Mouse (Mus musculus) adrenal gland, adult 18-20 months (tissue): ENCODE measurements around the gene Kmt2d. TPM values are rescaled to one million over a fixed set of nuclear protein-coding genes. Genes with fewer than 3 reads are reported as not detected.
"Not testable (repeated sequence)": the region's sequence is repeated elsewhere in the genome, so short reads cannot be mapped to it uniquely, and the experiment has no call there.

Source experiments
- DNase-seq, 2 experiments: peaks; one replicate each; pipeline ENCODE4 v3.0.0; 2021 to 2022; ENCODE audit warnings: low spot score in 2 of 2
- long read RNA-seq, 2 experiments: library from polyadenylated mRNA; stranded (forward); transcript quantifications; one replicate each; pipeline ENCODE4 v2.0.0; 2021
- total RNA-seq, 2 experiments: library from RNA; stranded (reverse); gene quantifications; 1 replicate in 1 of 2; 2 replicates in 1 of 2; pipeline ENCODE4 v1.2.3; 2021

Gene Kmt2d
- total RNA-seq, result 10 to 100 TPM; 54.6 to 59.5 TPM
- long read RNA-seq, experiment 1, partial matches to known transcripts, result 0 of 2 reads
- long read RNA-seq, experiment 1, other reads (novel, unspliced or antisense), result 2 of 2 reads
- long read RNA-seq, experiment 2, partial matches to known transcripts, result 1 of 4 reads
- long read RNA-seq, experiment 2, other reads (novel, unspliced or antisense), result 3 of 4 reads

DNA sequence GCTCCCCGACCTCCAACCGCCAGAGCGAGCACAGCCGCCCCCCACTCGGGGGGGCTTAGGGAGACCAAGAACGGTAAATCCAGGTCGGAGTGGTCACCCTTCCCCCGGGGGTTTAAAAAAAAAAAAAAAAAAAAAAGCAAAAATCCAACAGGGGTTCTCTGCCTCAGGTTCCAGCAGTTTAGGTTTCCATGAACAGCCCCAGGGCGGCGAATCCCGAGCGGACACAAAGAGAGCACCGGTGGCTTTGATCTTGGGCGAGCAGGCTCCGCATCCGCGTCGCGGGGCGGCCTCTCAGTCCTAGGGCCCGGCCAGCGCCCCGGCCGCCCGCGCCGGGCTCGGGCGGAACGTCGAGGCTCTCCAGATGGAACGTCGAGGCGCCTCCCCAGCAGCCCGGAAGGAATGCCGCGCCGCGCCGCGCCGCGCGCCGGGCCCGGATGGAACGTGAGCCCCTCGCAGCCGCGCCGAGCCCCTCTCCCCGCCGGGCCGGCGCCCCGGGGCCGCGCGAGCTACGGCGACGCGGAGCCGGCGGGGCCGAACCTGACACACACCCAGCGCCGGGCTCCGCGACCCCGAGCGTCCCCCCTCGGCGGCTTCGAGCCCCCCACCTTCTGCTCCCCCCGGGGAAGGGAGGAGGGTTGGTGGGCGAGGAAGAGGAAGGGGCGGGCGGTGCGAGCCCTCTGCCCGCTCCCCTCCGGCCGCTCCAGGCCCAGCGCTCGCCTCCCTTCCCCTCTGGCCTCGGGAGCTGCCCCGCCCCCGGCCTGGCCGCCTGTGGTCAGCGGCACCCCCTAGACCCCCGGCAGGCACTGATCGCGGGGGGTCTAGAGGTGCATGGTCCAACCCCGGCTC lies at the start of gene Kmt2d:
Kmt2d (minus strand) TSS at position 135 of the 846 bp plus-strand sequence.
- peak in 1 of 2 experiments; percentile 51 for DNase-seq

- DNase-seq, result not testable (repeated sequence)
These were observed 47.5 kb upstream of the Kmt2d start for GRCm38 (mm10) chr15:98918499-98918895.

DNA sequence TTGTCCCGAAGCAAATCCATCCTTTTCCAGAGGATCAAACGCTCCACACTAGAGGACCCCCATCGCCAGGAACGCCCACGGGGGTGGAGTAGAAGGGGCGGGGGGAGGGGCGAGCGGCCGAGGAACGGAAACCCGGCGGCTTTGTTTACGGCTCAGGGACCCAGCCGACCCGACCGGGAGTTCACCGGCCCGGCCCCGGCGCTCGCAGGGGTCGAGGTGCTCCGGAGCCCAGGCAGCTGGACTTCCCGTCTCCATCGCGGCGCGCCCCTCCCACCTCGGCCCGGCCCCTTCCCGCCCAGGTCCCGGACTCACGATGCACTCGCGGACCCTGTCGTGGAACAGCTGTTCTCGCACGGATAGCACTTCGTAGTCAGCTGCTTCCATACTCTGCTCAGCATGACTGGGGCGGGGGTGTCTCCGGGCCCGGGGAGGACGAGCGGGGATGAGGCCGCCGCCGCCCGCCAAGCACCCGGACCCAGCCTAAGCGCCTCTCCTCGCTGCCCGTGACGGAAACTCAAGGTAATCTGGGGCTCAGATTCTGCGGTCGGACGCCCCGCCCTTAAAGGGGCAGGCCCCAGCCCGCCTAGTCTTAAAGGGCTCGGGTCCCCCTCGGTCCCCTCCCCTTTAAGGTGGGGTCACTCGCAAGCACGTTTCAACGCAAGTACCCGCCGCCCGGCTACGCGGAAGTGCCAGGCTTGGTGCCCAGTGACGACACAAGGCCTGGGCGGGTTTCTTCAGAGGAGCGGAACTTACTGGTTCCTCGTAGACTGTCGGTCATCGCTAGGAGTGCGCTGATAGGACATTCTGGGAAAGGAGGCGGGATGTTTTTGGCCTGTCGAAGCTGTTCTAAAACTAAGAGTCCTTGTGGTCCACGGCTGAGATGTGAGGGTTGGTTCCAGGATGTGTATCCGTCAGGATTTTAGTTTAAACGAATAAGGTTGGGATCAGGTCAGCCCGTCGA lies 46.8 kb upstream of the Kmt2d start, which contains the start of gene Lmbr1l:
Lmbr1l (minus strand) TSS at position 694 of the 961 bp plus-strand sequence.
- peak; percentile 92 to 93 for DNase-seq

GRCm38 (mm10) chr15:98917091-98917490 lies 46.1 kb upstream of the Kmt2d start:
- DNase-seq, result peak in 1 of 2 experiments; percentile 21

GRCm38 (mm10) chr15:98916016-98916415 lies 45.0 kb upstream of the Kmt2d start:
- DNase-seq, result no peak

GRCm38 (mm10) chr15:98914903-98915302 lies 43.9 kb upstream of the Kmt2d start:
- DNase-seq, result no peak

DNA sequence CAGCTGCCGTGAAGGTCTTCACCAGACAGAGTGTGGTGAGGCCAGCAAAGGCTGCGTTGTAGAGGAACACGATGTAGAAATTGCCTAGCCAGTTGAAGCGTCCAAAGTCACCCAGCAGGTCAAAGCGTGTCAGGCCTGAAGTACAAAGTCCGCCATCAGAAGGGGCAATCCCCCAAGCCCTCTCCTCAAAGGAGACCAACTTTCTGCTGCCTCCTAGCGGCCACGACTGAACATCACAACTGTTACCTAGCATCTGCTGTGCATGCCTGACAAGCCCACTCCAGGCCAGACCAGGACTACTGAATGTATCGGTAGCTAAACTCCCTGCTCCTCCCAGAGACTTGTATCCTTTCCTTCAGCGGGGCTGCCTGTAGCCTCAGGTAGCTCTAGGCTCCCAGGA lies 33.7 kb upstream of the Kmt2d start:
- DNase-seq, result no peak

GRCm38 (mm10) chr15:98902600-98902999 lies 31.6 kb upstream of the Kmt2d start:
- DNase-seq, result no peak

DNA sequence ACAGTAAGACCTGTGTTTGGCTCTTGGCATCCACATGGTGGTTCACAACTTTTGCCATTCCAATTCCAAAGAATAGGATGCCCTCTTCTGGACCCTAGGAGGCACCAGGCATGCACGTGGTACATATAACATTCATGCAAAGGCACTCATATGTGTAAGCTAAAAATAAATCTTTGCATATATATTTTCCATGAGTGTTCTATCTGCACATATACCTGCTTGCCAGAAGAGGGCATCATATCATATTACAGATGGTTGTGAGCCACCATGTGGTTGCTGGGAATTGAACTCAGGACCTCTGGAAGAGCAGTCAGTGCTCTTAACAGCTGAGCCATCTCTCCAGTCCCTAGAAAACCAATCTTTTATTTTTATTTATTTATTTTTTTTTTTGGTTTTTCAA lies 30.5 kb upstream of the Kmt2d start:
- DNase-seq, result no peak

DNA sequence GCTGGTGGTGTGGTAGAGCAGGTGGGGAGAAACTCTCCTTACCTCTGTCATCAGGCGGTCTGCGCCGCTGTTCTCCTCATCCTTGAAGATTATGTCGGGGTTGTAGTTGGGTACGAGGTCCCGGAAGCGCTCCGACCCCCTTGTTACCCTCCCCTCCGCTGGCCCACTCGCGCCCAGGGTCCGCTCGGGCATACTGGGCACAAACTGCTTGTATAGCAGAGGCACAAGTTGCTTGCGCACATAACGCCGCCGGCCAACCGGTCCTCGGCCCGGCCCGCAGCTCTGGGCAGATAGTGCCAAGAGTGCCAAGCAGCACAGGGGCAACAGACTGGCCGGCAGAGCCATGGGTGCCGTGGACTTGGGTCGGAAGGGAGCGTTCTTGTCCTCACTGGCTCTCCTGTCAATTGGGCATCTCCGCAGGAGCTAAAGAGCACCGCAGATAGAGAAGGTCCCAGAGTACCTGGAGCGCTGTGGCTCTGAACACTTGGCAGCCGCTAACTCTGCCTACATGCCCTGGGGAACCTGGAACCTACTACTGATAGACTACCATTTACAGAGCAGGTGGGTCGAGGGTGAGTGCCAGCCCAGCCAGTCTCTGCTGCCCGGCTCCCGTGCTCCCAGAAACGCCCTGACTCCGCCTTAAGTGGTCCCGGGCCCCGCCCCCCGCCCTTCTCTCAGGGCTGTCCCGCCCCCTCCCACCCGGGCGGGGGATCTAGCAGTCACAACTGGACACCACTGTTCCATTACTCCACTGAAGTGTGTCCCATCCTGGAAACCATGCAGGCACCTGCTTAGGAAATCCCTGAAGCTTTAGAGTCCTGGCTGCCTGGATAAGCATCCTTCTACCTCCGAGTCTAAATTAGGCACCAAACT lies 27.2 kb upstream of the Kmt2d start, which contains the start of gene Dhh:
Dhh (minus strand) TSS at position 613 of the 873 bp plus-strand sequence.
- DNase-seq, result no peak

DNA sequence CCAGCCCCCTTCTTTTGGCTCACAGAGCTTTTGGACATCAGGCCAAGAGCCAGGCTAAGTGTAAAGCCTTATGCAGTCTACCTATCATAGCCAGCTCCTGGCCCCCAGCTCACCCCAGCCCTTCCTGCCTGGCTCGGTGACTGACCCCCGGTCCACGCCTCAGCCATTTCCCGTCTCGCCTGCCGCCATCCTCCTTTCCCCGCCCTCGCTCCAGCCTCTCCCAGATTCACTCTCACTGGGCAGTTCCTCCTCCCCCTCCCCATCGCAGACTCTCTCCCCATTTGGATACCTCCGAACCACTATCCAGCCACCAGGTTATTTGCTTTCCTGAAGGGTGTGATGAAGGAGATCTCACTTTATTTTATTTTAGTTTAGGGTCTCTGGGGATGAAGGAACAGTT lies 26.5 kb upstream of the Kmt2d start:
- DNase-seq, result no peak

GRCm38 (mm10) chr15:98895635-98896589 lies 24.9 kb upstream of the Kmt2d start:
- DNase-seq, result peak; percentile 55 to 60

DNA sequence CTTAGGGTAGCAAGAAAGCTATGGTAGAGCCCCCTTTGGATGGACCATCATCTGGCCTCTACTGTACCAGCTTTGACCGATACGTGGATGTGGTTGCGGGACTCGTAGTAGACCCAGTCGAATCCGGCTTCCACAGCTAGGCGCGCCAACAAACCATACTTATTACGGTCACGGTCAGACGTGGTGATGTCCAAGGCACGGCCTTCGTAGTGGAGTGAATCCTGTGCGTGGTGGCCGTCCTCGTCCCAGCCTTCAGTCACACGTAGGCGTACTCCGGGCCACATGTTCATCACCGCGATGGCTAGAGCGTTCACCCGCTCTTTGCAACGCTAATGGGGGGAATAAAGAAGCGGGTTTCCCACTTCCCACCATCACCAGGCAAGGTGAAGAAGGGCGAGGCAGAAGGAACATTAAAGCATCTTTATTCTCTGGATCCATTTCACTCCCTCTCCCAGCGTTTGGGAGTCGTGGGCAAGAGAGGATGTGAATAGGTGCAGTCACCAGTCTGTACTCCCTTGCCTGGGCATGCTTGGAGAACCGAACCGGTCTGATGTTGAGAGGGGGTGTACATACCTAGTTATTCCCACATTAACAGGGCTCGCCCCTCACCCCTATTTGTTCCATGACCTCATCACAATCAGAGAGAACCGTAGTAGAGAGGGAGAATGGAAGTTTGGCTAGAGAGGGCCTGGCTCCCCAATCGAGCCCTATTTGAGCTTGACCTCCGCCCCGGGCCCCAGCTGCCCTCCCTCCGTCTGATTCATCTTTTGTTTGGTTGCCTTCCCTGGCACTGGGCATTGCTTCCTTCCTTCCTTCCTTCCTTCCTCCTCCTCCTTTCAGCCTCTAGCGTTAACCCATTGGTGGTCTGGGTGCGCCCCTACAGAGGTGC lies 24.0 kb upstream of the Kmt2d start:
- no peak for DNase-seq

GRCm38 (mm10) chr15:98893940-98894745 lies 23.1 kb upstream of the Kmt2d start, which contains the start of gene Rhebl1:
Gene Rhebl1 (minus strand): TSS chr15:98894540.
- peak; percentile 53 to 57 for DNase-seq

DNA sequence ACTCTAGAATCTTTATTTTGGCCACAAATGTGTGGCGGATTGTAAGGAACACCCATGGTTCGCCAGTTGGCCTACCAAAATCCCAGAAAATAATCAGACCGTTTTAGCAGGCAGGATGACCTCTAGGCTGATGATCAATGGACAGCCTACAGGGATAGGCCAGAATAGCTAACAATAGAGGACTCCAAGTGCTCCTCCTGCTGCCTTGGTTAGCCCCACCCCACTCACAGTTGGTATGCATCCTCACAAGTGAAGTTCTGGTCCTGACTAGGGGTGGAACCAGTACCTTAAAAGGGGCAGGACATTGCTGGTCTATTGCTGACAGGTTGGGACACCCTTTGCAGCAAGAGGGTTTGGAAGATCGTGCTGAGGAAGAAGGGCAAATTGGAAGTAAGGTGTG lies 22.0 kb upstream of the Kmt2d start:
- DNase-seq, result no peak

DNA sequence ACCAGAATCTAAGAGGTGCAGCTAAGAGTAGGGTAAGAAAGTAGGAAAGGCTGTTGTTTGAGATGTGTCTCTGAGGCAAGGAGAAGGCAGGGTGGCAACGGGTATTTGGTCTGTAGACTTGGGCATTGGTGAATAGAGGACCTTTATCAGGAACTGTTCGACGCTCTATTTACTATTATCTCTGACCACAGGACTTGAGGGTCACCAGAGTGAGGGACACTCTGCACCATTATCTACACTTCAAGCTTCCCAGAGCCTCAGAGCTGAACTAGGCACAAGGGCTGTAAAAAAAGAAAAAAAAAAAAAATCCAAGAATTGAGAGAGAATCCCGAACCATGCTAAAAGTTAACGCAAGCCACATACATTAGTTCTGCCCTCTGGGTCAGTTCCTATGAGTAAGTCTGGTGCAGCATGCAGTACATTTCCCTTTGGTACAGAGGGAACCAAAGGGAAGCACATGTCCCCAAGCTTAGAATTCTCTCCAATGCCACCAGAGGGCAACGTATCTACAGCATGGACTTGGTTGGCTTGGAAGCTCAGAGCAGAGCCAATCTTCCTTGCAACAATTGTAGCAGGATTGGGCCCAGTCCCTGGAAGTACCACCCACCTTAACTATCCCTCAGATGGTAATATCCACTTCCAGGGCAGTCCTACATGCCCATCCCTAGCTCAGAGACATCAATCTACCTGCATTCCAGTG lies 21.1 kb upstream of the Kmt2d start:
- no peak for DNase-seq
